Mouse (Mus musculus) liver, embryonic 13.5 days (tissue): ENCODE measurements around the gene Gm30191. TPM values are rescaled to one million over a fixed set of nuclear protein-coding genes. Genes with fewer than 3 reads are reported as not detected.

Experiments used
- ATAC-seq: fragments of 200-750 bp; cut with Nextera tagmentation; 2 replicates; pipeline ENCODE4 v1.8.0; 2017; ENCODE audit warnings: low read depth, mild to moderate bottlenecking, moderate number of reproducible peaks, moderate library complexity
- DNase-seq: peaks from one replicate; pipeline ENCODE4 v3.0.0; 2022
- H3K27ac ChIP-seq: fragments of 300-500 bp; sonication (generic); 2 replicates; pipeline ENCODE4 v1.5.1; 2015; ENCODE audit warnings: moderate library complexity, mild to moderate bottlenecking, inconsistent platforms
- H3K27me3 ChIP-seq: fragments of 300-500 bp; sonication (generic); 2 replicates; pipeline ENCODE4 v1.6.1; 2015; ENCODE audit warnings: mild to moderate bottlenecking, inconsistent platforms
- H3K36me3 ChIP-seq: fragments of 300-500 bp; sonication (generic); 2 replicates; pipeline ENCODE4 v1.6.1; 2015; ENCODE audit warnings: mild to moderate bottlenecking, inconsistent platforms
- H3K4me1 ChIP-seq: fragments of 300-500 bp; sonication (generic); replicated peaks from 2 replicates; pipeline ENCODE4 v1.6.1; 2015; ENCODE audit warnings: inconsistent platforms
- H3K4me2 ChIP-seq: fragments of 300-500 bp; sonication (generic); 2 replicates; pipeline ENCODE4 v1.6.1; 2015; ENCODE audit warnings: inconsistent platforms, mild to moderate bottlenecking, moderate library complexity
- H3K4me3 ChIP-seq: fragments of 300-500 bp; sonication (generic); replicated peaks from 2 replicates; pipeline ENCODE4 v1.5.1; 2015; ENCODE audit warnings: mild to moderate bottlenecking, inconsistent platforms
- H3K9ac ChIP-seq: fragments of 300-500 bp; sonication (generic); 2 replicates; pipeline ENCODE4 v1.6.1; 2015; ENCODE audit warnings: mild to moderate bottlenecking, inconsistent platforms
- H3K9me3 ChIP-seq: fragments of 300-500 bp; sonication (generic); replicated peaks from 2 replicates; pipeline ENCODE4 v1.6.1; 2016; ENCODE audit warnings: inconsistent platforms
- WGBS: fragments of 180-500 bp; shearing (Covaris S2); methylation state at CpG from one replicate; pipeline ENCODE4 v1.1.7; 2015; ENCODE audit not compliant: insufficient replicate concordance; 5-methylcytosine and 5-hydroxymethylcytosine counted together
- polyA plus RNA-seq: library from polyadenylated mRNA; unstranded; fragments of >200 nt; fragmentation: Nextera tagmentation; extraction: Ambion mirVana; gene quantifications from 2 replicates; pipeline ENCODE4 v1.2.1, GENCODE M21; 2015

Gm30191 gene
- not detected in 2 replicates for polyA plus RNA-seq

GRCm38 (mm10) chr4:134246719-134247258 is at the start of gene Gm30191:
Gm30191 (plus strand) TSS chr4:134246935.
- ATAC-seq, result no peak
- DNase-seq, result no peak
- 64% methylated on average over 7 of the region's 7 CpGs for WGBS
- Histone ChIP-seq H3K36me3 (peaks cover 4% of the 10 kb centered on the region), H3K4me1 (peaks cover 42% of the 10 kb centered on the region), H3K9me3 (no peaks in the 10 kb centered on the region), H3K27me3 (peaks cover 61% of the 10 kb centered on the region), H3K4me2 (peak within 1 kb of the TSS; percentile 96), H3K9ac (peak within 1 kb of the TSS; percentile 87), H3K27ac (no peak within 1 kb of the TSS), H3K4me3 (peak within 1 kb of the TSS; percentile 84)

DNA sequence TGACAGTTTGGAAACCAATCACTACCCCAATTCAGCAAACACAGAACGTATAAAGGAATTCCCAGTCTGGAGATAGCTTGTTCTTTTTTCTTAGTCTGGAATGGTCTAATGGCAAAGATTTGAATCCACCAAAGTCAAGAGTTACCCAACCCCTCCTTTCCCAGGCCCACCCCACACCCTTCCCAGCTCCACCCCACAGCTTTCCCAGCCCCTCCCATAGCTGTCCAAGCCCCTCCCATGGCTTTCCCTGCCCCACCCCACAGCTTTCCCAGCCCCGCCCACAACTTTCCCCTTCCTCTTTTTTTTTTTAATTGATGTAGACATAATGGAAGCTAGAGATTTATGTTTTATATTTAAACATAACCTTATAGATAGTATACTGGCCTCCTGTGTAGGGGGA is 47.4 kb upstream of the Gm30191 start:
- H3K4me3 ChIP-seq, result no peak overlapping the region
- 72% methylated on average over 2 of the region's 2 CpGs for WGBS

GRCm38 (mm10) chr4:134202904-134203303 is 43.8 kb upstream of the Gm30191 start, which contains the start of gene Gm7534:
Gm7534 (minus strand) TSS chr4:134203004.
- H3K4me1 ChIP-seq, result no peaks in the 10 kb centered on the region
- no peak within 1 kb of the TSS for H3K4me3 ChIP-seq
- H3K36me3 ChIP-seq, result no peaks in the 10 kb centered on the region
- ATAC-seq (no peak), DNase-seq (no peak)
- no peak within 1 kb of the TSS for H3K27ac ChIP-seq
- no peak within 1 kb of the TSS; the same call in 1 of the 2 replicates for H3K4me2 ChIP-seq
- WGBS, result 73% methylated on average over 4 of the region's 4 CpGs
- H3K9ac ChIP-seq, result no peak within 1 kb of the TSS
- H3K9me3 ChIP-seq, result no peaks in the 10 kb centered on the region
- H3K27me3 ChIP-seq, result no peaks in the 10 kb centered on the region

More for the DNA sequence above, 47.4 kb upstream of the Gm30191 start:
- H3K27ac ChIP-seq, result no peak overlapping the region
- DNase-seq (no peak), ATAC-seq (no peak)
- H3K36me3 ChIP-seq, result no peaks in the 10 kb centered on the region
- H3K4me2 ChIP-seq, result no peak overlapping the region
- no peaks in the 10 kb centered on the region for H3K4me1 ChIP-seq
- H3K27me3 ChIP-seq, result no peaks in the 10 kb centered on the region
- no peak overlapping the region for H3K9ac ChIP-seq
- H3K9me3 ChIP-seq, result no peaks in the 10 kb centered on the region

GRCm38 (mm10) chr4:134203340-134203896 is 43.3 kb upstream of the Gm30191 start:
- Histone ChIP-seq H3K27me3 (no peaks in the 10 kb centered on the region), H3K4me2 (no peak overlapping the region; the same call in 1 of the 2 replicates), H3K4me3 (no peak overlapping the region), H3K4me1 (no peaks in the 10 kb centered on the region), H3K27ac (no peak overlapping the region), H3K9ac (no peak overlapping the region), H3K36me3 (no peaks in the 10 kb centered on the region), H3K9me3 (no peaks in the 10 kb centered on the region)
- WGBS, result 41% methylated on average over 17 of the region's 17 CpGs
- no peak for DNase-seq
- ATAC-seq, result no peak

- Histone ChIP-seq H3K27ac (no peak overlapping the region), H3K9ac (no peak overlapping the region), H3K4me1 (no peaks in the 10 kb centered on the region), H3K36me3 (no peaks in the 10 kb centered on the region), H3K4me2 (no peak overlapping the region), H3K9me3 (no peaks in the 10 kb centered on the region), H3K4me3 (no peak overlapping the region), H3K27me3 (0 out of 2 replicates have a peak, but pooled peaks cover 6% of the 10 kb centered on the region)
- WGBS, result 39% methylated on average over 6 of the region's 6 CpGs
- ATAC-seq (no peak), DNase-seq (no peak)
These were observed 40.2 kb upstream of the Gm30191 start for GRCm38 (mm10) chr4:134206488-134207053.

DNA sequence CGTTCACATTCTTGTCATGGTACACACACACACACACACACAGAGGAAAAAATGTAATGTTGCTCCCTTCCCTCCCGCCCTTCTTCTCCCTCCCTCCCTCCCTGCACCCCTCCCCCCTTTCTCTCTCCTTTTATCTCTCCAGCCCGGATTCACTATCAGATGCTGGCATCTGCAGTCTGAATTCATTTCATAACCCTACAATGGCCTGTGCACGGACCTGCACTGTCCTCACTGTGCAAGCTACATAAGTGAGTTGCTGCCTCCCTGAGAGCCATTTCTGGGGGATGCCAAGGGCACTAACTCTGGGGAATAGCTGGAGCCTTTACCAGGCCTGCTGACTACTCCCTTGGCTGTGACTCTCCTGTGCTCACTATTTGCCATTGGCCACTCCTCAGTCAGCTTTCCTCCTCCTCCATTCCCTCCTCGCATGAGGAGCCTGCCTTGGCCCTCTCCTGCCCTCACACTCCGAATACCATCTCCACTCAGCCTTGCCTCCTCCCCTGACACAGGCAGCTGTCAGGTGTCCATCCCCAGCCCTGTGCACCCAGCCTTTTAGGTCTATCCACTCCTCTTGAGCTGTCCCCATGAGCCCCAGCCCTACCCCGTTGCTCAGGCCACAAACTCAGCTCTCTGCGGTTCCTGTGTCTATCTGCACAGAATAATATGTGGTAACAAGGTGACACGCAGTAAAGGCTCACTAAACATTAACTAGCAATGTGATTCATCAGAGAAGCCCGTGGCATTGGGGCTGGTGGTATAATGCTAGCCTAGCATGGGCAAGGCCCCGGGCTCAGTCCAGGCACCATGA is 23.7 kb upstream of the Gm30191 start:
- 0 out of 2 replicates have a peak, but pooled peaks cover 9% of the 10 kb centered on the region for H3K27me3 ChIP-seq
- H3K4me3 ChIP-seq, result no peak overlapping the region
- no peaks in the 10 kb centered on the region for H3K36me3 ChIP-seq
- peak; percentile 58 for ATAC-seq
- no peak overlapping the region for H3K27ac ChIP-seq
- H3K9me3 ChIP-seq, result no peaks in the 10 kb centered on the region
- 44% methylated on average over 11 of the region's 11 CpGs for WGBS
- H3K4me2 ChIP-seq, result no peak overlapping the region
- H3K4me1 ChIP-seq, result peaks cover 12% of the 10 kb centered on the region
- no peak for DNase-seq
- H3K9ac ChIP-seq, result no peak overlapping the region

GRCm38 (mm10) chr4:134227194-134227593 is 19.5 kb upstream of the Gm30191 start, which contains the start of gene Catsper4:
Catsper4 (minus strand) TSS chr4:134227383.
- 64% methylated on average over 8 of the region's 8 CpGs for WGBS
- H3K4me3 ChIP-seq, result no peak within 1 kb of the TSS
- H3K36me3 ChIP-seq, result no peaks in the 10 kb centered on the region
- no peak within 1 kb of the TSS for H3K4me2 ChIP-seq
- DNase-seq (no peak), ATAC-seq (no peak)
- H3K27me3 ChIP-seq, result peaks cover 19% of the 10 kb centered on the region; the same call in 1 of the 2 replicates
- no peak within 1 kb of the TSS for H3K27ac ChIP-seq
- no peaks in the 10 kb centered on the region for H3K9me3 ChIP-seq
- H3K4me1 ChIP-seq, result peaks cover 12% of the 10 kb centered on the region
- H3K9ac ChIP-seq, result no peak within 1 kb of the TSS

GRCm38 (mm10) chr4:134230431-134230830 is 16.3 kb upstream of the Gm30191 start:
- Histone ChIP-seq H3K27ac (no peak overlapping the region), H3K27me3 (peaks cover 31% of the 10 kb centered on the region; the same call in 1 of the 2 replicates), H3K36me3 (no peaks in the 10 kb centered on the region), H3K4me1 (no peaks in the 10 kb centered on the region), H3K4me2 (no peak overlapping the region), H3K9me3 (no peaks in the 10 kb centered on the region), H3K4me3 (no peak overlapping the region), H3K9ac (no peak overlapping the region)
- no peak for ATAC-seq
- 34% methylated on average over 8 of the region's 8 CpGs for WGBS
- DNase-seq, result no peak

- ATAC-seq (no peak), DNase-seq (no peak)
- 54% methylated on average over 5 of the region's 5 CpGs for WGBS
- Histone ChIP-seq H3K9me3 (no peaks in the 10 kb centered on the region), H3K27ac (no peak overlapping the region), H3K36me3 (no peaks in the 10 kb centered on the region), H3K9ac (no peak overlapping the region), H3K4me1 (peaks cover 18% of the 10 kb centered on the region), H3K4me3 (no peak overlapping the region), H3K4me2 (no peak overlapping the region), H3K27me3 (peaks cover 46% of the 10 kb centered on the region)
These were observed 11.9 kb upstream of the Gm30191 start for GRCm38 (mm10) chr4:134234876-134235275.

DNA sequence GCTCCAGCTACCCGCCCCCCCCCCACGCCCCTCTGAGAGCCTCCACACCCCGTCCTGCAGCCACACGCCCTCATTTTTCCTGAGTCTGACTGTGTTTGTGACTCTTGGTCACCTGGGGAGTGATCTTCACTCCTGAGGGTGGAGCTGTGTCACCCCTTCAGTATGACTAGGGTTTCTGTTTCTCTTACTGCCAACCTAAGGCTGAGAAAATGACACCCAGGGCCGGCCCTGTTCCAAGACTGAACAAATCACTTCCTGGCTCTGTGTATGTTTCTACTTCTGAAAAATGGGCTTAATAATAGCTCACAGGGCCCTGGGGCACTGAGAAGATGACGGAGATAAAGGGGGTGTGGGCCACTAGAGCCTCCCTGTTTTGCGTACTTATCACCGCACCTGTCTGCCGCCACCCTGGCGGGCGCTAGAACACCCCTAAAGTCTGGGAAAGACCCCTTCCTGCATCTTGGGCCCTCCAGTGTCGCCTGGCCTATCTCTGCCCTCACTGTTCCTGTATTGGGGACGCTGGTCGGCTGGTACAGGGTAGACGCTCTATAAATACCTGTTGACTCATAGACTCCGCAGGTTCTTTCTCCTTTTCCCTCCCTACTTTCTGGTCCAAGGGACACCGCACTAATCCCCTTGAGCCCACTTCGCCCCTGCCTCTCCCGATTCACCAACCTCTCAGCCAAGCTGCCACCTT is 9.0 kb upstream of the Gm30191 start:
- Histone ChIP-seq H3K4me3 (peak overlapping the region; percentile 27), H3K27ac (no peak overlapping the region), H3K9ac (0 out of 2 replicates have a peak overlapping the region, but pooled peaks have one; percentile 13), H3K4me2 (peak overlapping the region; percentile 48), H3K36me3 (no peaks in the 10 kb centered on the region), H3K27me3 (peaks cover 40% of the 10 kb centered on the region), H3K9me3 (no peaks in the 10 kb centered on the region), H3K4me1 (peaks cover 18% of the 10 kb centered on the region)
- ATAC-seq (no peak), DNase-seq (no peak)
- WGBS, result 24% methylated on average over 19 of the region's 19 CpGs
